Mouse (Mus musculus) brain, embryonic 14.5 days (tissue): ENCODE measurements at regions not wholly inside any gene's neighbourhood (a gene's known extent, or its start where the extent isn't known, plus 50 kb on each side); places are given as distances from the start of the nearest gene placed in this dataset.

Experiments used
- CTCF ChIP-seq: fragments of 200-500 bp; IDR thresholded peaks from 2 replicates; pipeline ENCODE4 v1.5.1; 2012; ENCODE audit warnings: inconsistent platforms, mild to moderate bottlenecking, moderate library complexity, borderline replicate concordance; ENCODE audit not compliant: insufficient read depth, insufficient read length; ENCODE audit errors: extremely low read depth
- POLR2A ChIP-seq: fragments of 200-500 bp; IDR thresholded peaks from 2 replicates; pipeline ENCODE4 v1.6.1; 2012; ENCODE audit warnings: mild to moderate bottlenecking, inconsistent platforms, borderline replicate concordance; ENCODE audit not compliant: poor library complexity, insufficient read depth, insufficient read length, severe bottlenecking; ENCODE audit errors: extremely low read depth

DNA sequence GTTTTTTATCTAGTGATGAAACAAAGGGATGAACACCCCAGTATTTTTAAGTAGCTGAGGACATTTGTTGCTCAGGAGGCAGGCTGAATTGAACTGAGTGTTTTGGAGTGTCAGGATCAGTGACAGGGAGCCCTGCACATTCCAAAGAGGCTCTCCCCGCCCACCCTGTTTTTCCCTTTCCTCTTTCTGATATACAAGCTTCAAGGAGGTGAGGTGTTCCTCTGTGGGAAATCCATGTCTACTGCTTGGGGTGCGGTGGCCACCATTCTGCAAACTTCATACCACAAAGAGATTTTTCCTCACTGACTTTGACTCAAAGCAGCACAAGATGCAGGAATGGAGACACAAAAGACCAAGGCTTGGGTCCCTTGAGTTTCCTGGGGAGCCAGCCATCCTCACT is 180.5 kb upstream of the Unc93a2 start:
- TF ChIP-seq CTCF (no peak), POLR2A (no peak)
